Mouse (Mus musculus) C2C12 (cell line): Measurements from ENCODE around the gene Obscn. TPM values are rescaled to one million over a fixed set of nuclear protein-coding genes. Genes with fewer than 3 reads are reported as not detected.

Source experiments
- H3K27me3 ChIP-seq: one replicate; pipeline ENCODE4 v1.6.1; 2011; ENCODE audit not compliant: control insufficient read depth, insufficient read depth, insufficient read length
- H3K36me3 ChIP-seq: one replicate; pipeline ENCODE4 v1.6.1; 2011; ENCODE audit not compliant: control insufficient read depth, insufficient read depth
- H3K4me3 ChIP-seq: one replicate; pipeline ENCODE4 v1.5.1; 2011; ENCODE audit warnings: mild to moderate bottlenecking, control low read depth; ENCODE audit not compliant: poor library complexity, insufficient read depth, severe bottlenecking
- H3K79me2 ChIP-seq: one replicate; pipeline ENCODE4 v1.6.1; 2011; ENCODE audit not compliant: control insufficient read depth, insufficient read depth
- H3K79me3 ChIP-seq: one replicate; pipeline ENCODE4 v1.6.1; 2011; ENCODE audit warnings: low read depth, control low read depth
- H3ac ChIP-seq: one replicate; pipeline ENCODE3; 2011; ENCODE audit warnings: low read depth; ENCODE audit not compliant: control insufficient read depth, insufficient read length
- CEBPB ChIP-seq: IDR thresholded peaks from one replicate; pipeline ENCODE4 v1.6.1; 2011; ENCODE audit warnings: low read depth, mild to moderate bottlenecking, control low read depth, moderate library complexity
- CTCF ChIP-seq: IDR thresholded peaks from one replicate; pipeline ENCODE4 v1.5.1; 2011; ENCODE audit not compliant: control insufficient read depth, insufficient read depth, insufficient read length
- FOSL1 ChIP-seq: IDR thresholded peaks from one replicate; pipeline ENCODE4 v1.8.0; 2011; ENCODE audit warnings: mild to moderate bottlenecking, low read length; ENCODE audit not compliant: poor library complexity, insufficient read depth, severe bottlenecking
- MAX ChIP-seq: IDR thresholded peaks from one replicate; pipeline ENCODE4 v1.6.1; 2011; ENCODE audit warnings: mild to moderate bottlenecking, control low read depth
- MYOD1 ChIP-seq: IDR thresholded peaks from one replicate; pipeline ENCODE4 v1.6.1; 2011; ENCODE audit warnings: low read depth; ENCODE audit not compliant: control insufficient read depth, insufficient read length
- MYOG ChIP-seq: IDR thresholded peaks from one replicate; pipeline ENCODE4 v1.6.1; 2011; ENCODE audit not compliant: control insufficient read depth, insufficient read length; ENCODE audit errors: extremely low read depth
- USF1 ChIP-seq: IDR thresholded peaks from one replicate; pipeline ENCODE4 v1.6.1; 2011; ENCODE audit warnings: low read depth, mild to moderate bottlenecking, control low read depth, moderate library complexity
- polyA plus RNA-seq: library from polyadenylated mRNA; unstranded; fragments of >200 nt; fragmentation: generic; extraction: Trizol; gene quantifications from one replicate; pipeline ENCODE4 v1.2.1, GENCODE M21; 2012; ENCODE audit warnings: missing spikeins

Gene Obscn
- polyA plus RNA-seq, 1 experiment = 0.02 TPM

DNA sequence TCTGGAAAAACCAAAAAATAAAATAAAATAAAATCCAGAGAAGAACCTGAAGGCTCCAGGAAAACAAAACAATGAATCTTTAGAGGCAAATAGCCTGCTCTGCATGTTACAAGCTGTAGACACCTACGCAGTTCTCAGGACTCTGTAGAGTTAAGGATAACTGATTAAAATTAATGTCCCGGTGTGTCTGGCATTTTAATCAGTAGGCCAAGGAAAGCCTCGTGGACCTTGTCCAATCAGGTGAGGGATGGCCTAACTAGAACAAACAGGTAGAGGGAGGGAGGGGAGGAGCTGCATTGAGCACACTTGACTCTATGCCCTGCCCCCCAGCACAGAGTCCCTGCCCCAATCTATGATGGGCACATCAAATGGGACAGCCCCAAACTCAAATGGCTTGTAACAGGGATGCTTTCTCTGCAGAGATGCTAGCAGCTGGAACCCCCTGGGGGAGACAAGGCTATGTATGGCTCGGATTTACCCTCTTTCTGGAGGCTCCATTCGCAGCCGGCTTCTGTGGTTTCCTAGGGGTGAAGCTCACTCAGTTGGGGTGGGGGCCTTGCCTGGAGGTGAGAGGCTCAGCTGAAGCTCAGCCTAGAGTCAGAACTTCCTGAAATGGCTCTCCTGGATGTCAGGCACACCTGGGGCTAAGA is 38.1 kb upstream of the Obscn start:
- no peaks in the 10 kb centered on the region for H3K36me3 ChIP-seq

DNA sequence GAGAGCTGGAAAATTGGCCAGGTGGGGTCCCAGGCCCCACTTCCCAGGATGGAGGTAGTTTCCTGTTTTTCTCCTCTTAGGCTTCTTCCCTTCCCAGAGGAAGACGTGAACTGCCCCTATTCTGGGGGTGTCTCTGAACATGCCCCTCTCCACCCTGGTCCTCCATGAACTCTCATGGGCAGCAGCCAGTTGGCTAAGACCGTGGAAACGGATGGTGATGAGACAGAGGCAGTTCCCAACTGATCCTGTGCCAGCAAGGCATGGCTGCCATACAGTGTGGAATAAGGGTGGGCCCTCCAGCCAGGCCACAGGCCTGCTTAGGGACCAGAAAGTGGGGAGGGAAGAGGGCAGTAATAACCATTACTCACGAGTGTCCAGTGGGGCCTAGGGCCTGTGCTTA is 34.3 kb upstream of the Obscn start:
- peaks cover 18% of the 10 kb centered on the region for H3K27me3 ChIP-seq
- no peaks in the 10 kb centered on the region for H3K79me3 ChIP-seq
- TF ChIP-seq MYOD1 = no peak
- TF ChIP-seq FOSL1 = no peak
- no peak for TF ChIP-seq MYOG
- TF ChIP-seq CTCF = no peak
- TF ChIP-seq USF1 = no peak
- no peak for TF ChIP-seq MAX
- no peak for TF ChIP-seq CEBPB
- no peaks in the 10 kb centered on the region for H3K79me2 ChIP-seq
- H3ac ChIP-seq = no peak overlapping the region
- no peak overlapping the region for H3K4me3 ChIP-seq
- H3K36me3 ChIP-seq = no peaks in the 10 kb centered on the region

More for the DNA sequence above, 38.1 kb upstream of the Obscn start:
- Histone ChIP-seq H3K27me3 (peaks cover 49% of the 10 kb centered on the region), H3ac (no peak overlapping the region), H3K79me3 (no peaks in the 10 kb centered on the region), H3K79me2 (no peaks in the 10 kb centered on the region), H3K4me3 (no peak overlapping the region)
- TF ChIP-seq USF1 = no peak
- no peak for TF ChIP-seq FOSL1
- no peak for TF ChIP-seq CEBPB
- TF ChIP-seq MAX = no peak
- no peak for TF ChIP-seq MYOG
- TF ChIP-seq CTCF = no peak
- TF ChIP-seq MYOD1 = no peak

DNA sequence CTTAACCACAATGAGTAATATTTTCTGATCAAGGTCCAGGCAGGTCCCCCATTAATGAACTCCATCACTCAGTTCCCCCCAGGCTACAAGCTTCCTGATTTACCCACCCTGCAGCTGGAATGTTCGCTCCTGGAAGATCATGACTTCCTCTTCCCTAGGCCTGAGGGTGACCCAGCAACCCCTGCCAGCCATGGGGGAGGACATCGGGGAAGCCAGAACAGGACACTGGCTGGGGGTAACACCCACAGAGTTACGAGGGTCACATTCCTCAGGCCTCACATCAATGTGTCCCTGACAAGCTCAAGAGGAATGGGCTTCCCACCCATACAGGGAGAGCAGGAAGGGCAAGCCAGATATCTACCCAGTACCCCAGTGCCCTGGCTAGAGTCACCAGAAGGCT is 33.6 kb upstream of the Obscn start:
- no peaks in the 10 kb centered on the region for H3K79me3 ChIP-seq
- H3ac ChIP-seq = no peak overlapping the region
- H3K27me3 ChIP-seq = peaks cover 12% of the 10 kb centered on the region
- no peak overlapping the region for H3K4me3 ChIP-seq
- no peak for TF ChIP-seq USF1
- no peak for TF ChIP-seq MYOD1
- TF ChIP-seq MYOG = no peak
- no peak for TF ChIP-seq CEBPB
- no peak for TF ChIP-seq FOSL1
- no peak for TF ChIP-seq MAX
- TF ChIP-seq CTCF = no peak
- H3K79me2 ChIP-seq = no peaks in the 10 kb centered on the region
- no peaks in the 10 kb centered on the region for H3K36me3 ChIP-seq

DNA sequence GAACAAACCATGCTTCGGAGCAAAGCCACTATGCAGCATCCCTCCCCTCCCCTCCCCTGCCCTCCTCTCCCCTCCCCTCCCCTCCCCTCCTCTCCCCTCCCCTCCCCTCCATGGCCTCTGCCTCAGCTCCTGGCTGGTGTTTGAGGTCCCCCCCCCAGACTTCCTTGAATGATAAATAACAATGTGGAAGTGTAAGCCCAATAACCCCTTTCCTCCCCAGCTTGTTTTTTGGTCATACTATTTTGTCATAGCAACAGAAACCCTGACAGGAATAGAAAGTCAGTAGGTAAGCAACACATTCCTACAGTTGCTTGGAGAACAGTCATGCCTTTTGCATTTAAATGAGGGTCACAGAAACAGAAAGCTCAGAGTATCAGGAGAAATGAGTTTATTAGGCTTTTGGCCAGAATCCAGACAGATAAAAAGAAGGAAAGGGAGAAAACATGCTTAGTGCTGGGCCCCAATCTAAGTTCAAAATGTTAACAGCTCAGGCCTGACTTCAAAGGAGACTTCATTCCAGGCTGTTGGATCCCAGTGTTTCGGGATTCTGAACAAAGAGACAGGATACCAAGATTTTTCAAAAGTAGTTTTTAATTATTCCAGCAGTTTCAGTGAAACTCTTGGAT is 29.5 kb upstream of the Obscn start:
- Histone ChIP-seq H3K36me3 (no peaks in the 10 kb centered on the region), H3K79me3 (no peaks in the 10 kb centered on the region), H3ac (no peak overlapping the region), H3K79me2 (no peaks in the 10 kb centered on the region), H3K4me3 (no peak overlapping the region), H3K27me3 (no peaks in the 10 kb centered on the region)
- TF ChIP-seq CEBPB (no peak), CTCF (no peak), MAX (no peak), MYOG (no peak), FOSL1 (no peak), MYOD1 (no peak), USF1 (no peak)

DNA sequence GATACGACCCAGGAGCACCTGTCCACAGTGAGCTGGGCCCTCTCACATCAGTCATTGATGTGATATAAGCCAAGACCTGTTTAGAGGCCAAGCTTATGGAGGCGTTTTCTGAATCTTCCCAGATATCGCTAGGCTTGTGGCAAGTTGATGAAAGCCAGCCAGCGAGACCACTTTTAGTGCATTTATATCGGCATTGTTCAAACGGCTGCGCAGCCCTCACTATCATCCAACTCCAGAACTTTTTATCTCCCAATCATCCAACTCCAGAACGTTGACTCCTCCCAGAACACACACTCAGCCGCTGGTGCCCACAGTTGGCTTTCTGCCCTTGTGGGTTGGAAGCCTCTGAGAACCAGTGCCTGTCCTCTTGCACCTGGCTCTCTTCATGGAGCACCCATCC is 28.2 kb upstream of the Obscn start:
- Histone ChIP-seq H3K36me3 (no peaks in the 10 kb centered on the region), H3K4me3 (no peak overlapping the region), H3K79me2 (no peaks in the 10 kb centered on the region), H3K79me3 (no peaks in the 10 kb centered on the region), H3K27me3 (no peaks in the 10 kb centered on the region), H3ac (no peak overlapping the region)
- TF ChIP-seq MYOG (no peak), USF1 (no peak), FOSL1 (no peak), MAX (no peak), MYOD1 (no peak), CEBPB (no peak), CTCF (no peak)
